Mouse (Mus musculus) stomach, embryonic 14.5 days (tissue): ENCODE data around the gene Ppp1r26. TPM values are rescaled to one million over a fixed set of nuclear protein-coding genes. Genes with fewer than 3 reads are reported as not detected.
"Not testable (repeated sequence)": the region's sequence is repeated elsewhere in the genome, so short reads cannot be mapped to it uniquely, and the experiment has no call there.

Source experiments
- ATAC-seq: fragments of 200-750 bp; cut with Nextera tagmentation; 2 replicates; pipeline ENCODE4 v1.8.0; 2017; ENCODE audit warnings: low read depth, moderate TSS enrichment; ENCODE audit not compliant: insufficient number of reproducible peaks, insufficient read depth, low FRiP score
- H3K27ac ChIP-seq: fragments of 300-500 bp; sonication (generic); 2 replicates; pipeline ENCODE4 v1.5.1; 2014; ENCODE audit warnings: mild to moderate bottlenecking, low read length, moderate library complexity, mixed read lengths
- H3K27me3 ChIP-seq: fragments of 300-500 bp; sonication (generic); 2 replicates; pipeline ENCODE4 v1.6.1; 2014; ENCODE audit warnings: low read length, control low read depth, mixed read lengths; ENCODE audit not compliant: control insufficient read depth, insufficient read depth
- H3K36me3 ChIP-seq: fragments of 300-500 bp; sonication (generic); 2 replicates; pipeline ENCODE4 v1.6.1; 2014; ENCODE audit warnings: mild to moderate bottlenecking, control low read depth, low read length, moderate library complexity, mixed read lengths; ENCODE audit not compliant: control insufficient read depth, insufficient read depth
- H3K4me1 ChIP-seq: fragments of 300-500 bp; sonication (generic); 2 replicates; pipeline ENCODE4 v1.6.1; 2014; ENCODE audit warnings: low read length, control low read depth, mixed read lengths; ENCODE audit not compliant: control insufficient read depth, insufficient read depth
- H3K4me2 ChIP-seq: fragments of 300-500 bp; sonication (generic); replicated peaks from 2 replicates; pipeline ENCODE4 v1.6.1; 2014; ENCODE audit warnings: low read depth, low read length, control low read depth
- H3K4me3 ChIP-seq: fragments of 300-500 bp; sonication (generic); 2 replicates; pipeline ENCODE4 v1.5.1; 2014; ENCODE audit warnings: low read depth, low read length, control low read depth
- H3K9ac ChIP-seq: fragments of 300-500 bp; sonication (generic); replicated peaks from 2 replicates; pipeline ENCODE4 v1.6.1; 2014; ENCODE audit warnings: low read depth, mild to moderate bottlenecking, control low read depth, low read length, moderate library complexity, mixed read lengths
- H3K9me3 ChIP-seq: fragments of 300-500 bp; sonication (generic); 2 replicates; pipeline ENCODE4 v1.6.1; 2016; ENCODE audit warnings: low read depth, low read length, control low read depth; ENCODE audit not compliant: control insufficient read depth
- WGBS: fragments of 180-500 bp; shearing (Covaris S2); extraction: QIAGEN DNeasy Blood & Tissue Kit; methylation state at CpG from one replicate; pipeline ENCODE4 v1.1.7; 2014; 5-methylcytosine and 5-hydroxymethylcytosine counted together
- polyA plus RNA-seq: library from polyadenylated mRNA; unstranded; fragments of >200 nt; fragmentation: Nextera tagmentation; extraction: Ambion mirVana; gene quantifications from 2 replicates; pipeline ENCODE4 v1.2.1, GENCODE M21; 2014

Ppp1r26 gene
- polyA plus RNA-seq, 1 experiment from 2014 or later, result 4.4 TPM

GRCm38 (mm10) chr2:28470591-28470990, 24.0 kb downstream of the Ppp1r26 start:
- H3K27me3 ChIP-seq, result no peaks in the 10 kb centered on the region
- no peak overlapping the region for H3K4me2 ChIP-seq
- no peak for ATAC-seq
- 0 out of 2 replicates have a peak, but pooled peaks cover 9% of the 10 kb centered on the region for H3K4me1 ChIP-seq
- H3K9ac ChIP-seq, result no peak overlapping the region
- H3K9me3 ChIP-seq, result peaks cover 5% of the 10 kb centered on the region; the same call in 1 of the 2 replicates
- 88% methylated on average over 2 of the region's 2 CpGs for WGBS
- no peak overlapping the region for H3K4me3 ChIP-seq
- H3K36me3 ChIP-seq, result peaks cover 24% of the 10 kb centered on the region
- H3K27ac ChIP-seq, result no peak overlapping the region

- 95% methylated on average over 8 of the region's 8 CpGs for WGBS
Measured at GRCm38 (mm10) chr2:28472011-28472410, 25.4 kb downstream of the Ppp1r26 start.

GRCm38 (mm10) chr2:28477993-28478392, 31.4 kb downstream of the Ppp1r26 start:
- 90% methylated on average over 5 of the region's 5 CpGs for WGBS

More at GRCm38 (mm10) chr2:28472011-28472410, 25.4 kb downstream of the Ppp1r26 start:
- not testable (repeated sequence) for H3K27me3 ChIP-seq, H3K4me2 ChIP-seq, H3K4me1 ChIP-seq, H3K27ac ChIP-seq, H3K9me3 ChIP-seq, ATAC-seq, H3K9ac ChIP-seq, H3K4me3 ChIP-seq
- peaks cover 24% of the 10 kb centered on the region for H3K36me3 ChIP-seq

GRCm38 (mm10) chr2:28479208-28480204, 32.9 kb downstream of the Ppp1r26 start:
- H3K4me3 ChIP-seq, result no peak overlapping the region
- H3K27ac ChIP-seq, result no peak overlapping the region; the same call in 1 of the 2 replicates
- H3K4me2 ChIP-seq, result 0 out of 2 replicates have a peak overlapping the region, but pooled peaks have one; percentile 20
- no peaks in the 10 kb centered on the region for H3K27me3 ChIP-seq
- 0 out of 2 replicates have a peak, but pooled peaks cover 3% of the 10 kb centered on the region for H3K4me1 ChIP-seq
- H3K36me3 ChIP-seq, result no peaks in the 10 kb centered on the region
- H3K9ac ChIP-seq, result no peak overlapping the region
- WGBS, result 67% methylated on average over 20 of the region's 20 CpGs
- ATAC-seq, result no peak
- H3K9me3 ChIP-seq, result no peaks in the 10 kb centered on the region

More at GRCm38 (mm10) chr2:28477993-28478392, 31.4 kb downstream of the Ppp1r26 start:
- H3K4me1 ChIP-seq, H3K4me3 ChIP-seq, H3K27me3 ChIP-seq, H3K36me3 ChIP-seq, H3K27ac ChIP-seq, H3K4me2 ChIP-seq, H3K9ac ChIP-seq, ATAC-seq, H3K9me3 ChIP-seq: not testable (repeated sequence)

GRCm38 (mm10) chr2:28483861-28484260, 37.3 kb downstream of the Ppp1r26 start:
- WGBS, result 47% methylated on average over 2 of the region's 2 CpGs
- H3K27me3 ChIP-seq, result no peaks in the 10 kb centered on the region
- no peak overlapping the region for H3K4me2 ChIP-seq
- ATAC-seq, result no peak
- H3K4me1 ChIP-seq, result 0 out of 2 replicates have a peak, but pooled peaks cover 3% of the 10 kb centered on the region
- no peaks in the 10 kb centered on the region for H3K9me3 ChIP-seq
- H3K27ac ChIP-seq, result no peak overlapping the region
- H3K36me3 ChIP-seq, result no peaks in the 10 kb centered on the region
- no peak overlapping the region for H3K4me3 ChIP-seq
- H3K9ac ChIP-seq, result no peak overlapping the region

- no peak for ATAC-seq
Measured at GRCm38 (mm10) chr2:28494521-28494920, 47.9 kb downstream of the Ppp1r26 start.

GRCm38 (mm10) chr2:28495207-28495756, 48.7 kb downstream of the Ppp1r26 start:
- 62% methylated on average over 14 of the region's 14 CpGs for WGBS
- peaks cover 3% of the 10 kb centered on the region; the same call in 1 of the 2 replicates for H3K4me1 ChIP-seq

More at GRCm38 (mm10) chr2:28494521-28494920, 47.9 kb downstream of the Ppp1r26 start:
- no peaks in the 10 kb centered on the region for H3K27me3 ChIP-seq
- H3K4me2 ChIP-seq, result no peak overlapping the region
- no peak overlapping the region; the same call in 1 of the 2 replicates for H3K27ac ChIP-seq
- H3K4me3 ChIP-seq, result no peak overlapping the region
- peaks cover 3% of the 10 kb centered on the region; the same call in 1 of the 2 replicates for H3K4me1 ChIP-seq
- WGBS, result 86% methylated on average over 2 of the region's 2 CpGs
- H3K36me3 ChIP-seq, result no peaks in the 10 kb centered on the region
- no peaks in the 10 kb centered on the region; the same call in 1 of the 2 replicates for H3K9me3 ChIP-seq
- H3K9ac ChIP-seq, result no peak overlapping the region

More at GRCm38 (mm10) chr2:28495207-28495756, 48.7 kb downstream of the Ppp1r26 start:
- no peak overlapping the region for H3K4me3 ChIP-seq
- H3K27me3 ChIP-seq, result no peaks in the 10 kb centered on the region
- no peak overlapping the region for H3K4me2 ChIP-seq
- peak overlapping the region; percentile 83 for H3K27ac ChIP-seq
- ATAC-seq, result no peak
- no peaks in the 10 kb centered on the region; the same call in 1 of the 2 replicates for H3K9me3 ChIP-seq
- H3K36me3 ChIP-seq, result no peaks in the 10 kb centered on the region
- no peak overlapping the region for H3K9ac ChIP-seq
